Mouse (Mus musculus) thymus, adult 2 months (tissue): ENCODE measurements at regions not wholly inside any gene's neighbourhood (a gene's known extent, or its start where the extent isn't known, plus 50 kb on each side); places are given as distances from the start of the nearest gene placed in this dataset.

Experiments used
- CTCF ChIP-seq: fragments of 200-500 bp; IDR thresholded peaks from 2 replicates; pipeline ENCODE4 v1.5.1; 2012; ENCODE audit warnings: mild to moderate bottlenecking, control low read depth, low read length, moderate library complexity, borderline replicate concordance; ENCODE audit not compliant: control insufficient read depth, poor library complexity, insufficient read depth; ENCODE audit errors: extremely low read depth
- POLR2A ChIP-seq: fragments of 200-500 bp; IDR thresholded peaks from 2 replicates; pipeline ENCODE4 v1.6.1; 2012; ENCODE audit warnings: mild to moderate bottlenecking, low read length, control low read depth, moderate library complexity; ENCODE audit not compliant: control insufficient read depth, poor library complexity, insufficient read depth; ENCODE audit errors: extremely low read depth

- TF ChIP-seq CTCF (no peak), POLR2A (no peak)
Measured at GRCm38 (mm10) chr4:145411141-145411540, 96.2 kb upstream of the Tnfrsf8 start.
